Mouse (Mus musculus) adipose tissue, adult 10 weeks (tissue): Measurements from ENCODE around the gene Alkbh2. TPM values are rescaled to one million over a fixed set of nuclear protein-coding genes. Genes with fewer than 3 reads are reported as not detected.

ENCODE experiments used
- polyA plus RNA-seq: library from polyadenylated mRNA; stranded (reverse); fragments of 350-450 nt; fragmentation: Illumina TruSeq; extraction: RNeasy Lipid Tissue Mini Kit (QIAGEN cat#74804); gene quantifications from one replicate; pipeline ENCODE4 v1.2.3, GENCODE M21; 2014; ENCODE audit warnings: low read depth, low replicate concordance

The Alkbh2 gene
- polyA plus RNA-seq, result 9.8 TPM

GRCm38 (mm10) chr5:114127374-114128349 lies at the start of gene Alkbh2:
Alkbh2 (minus strand) TSS chr5:114128218.

DNA sequence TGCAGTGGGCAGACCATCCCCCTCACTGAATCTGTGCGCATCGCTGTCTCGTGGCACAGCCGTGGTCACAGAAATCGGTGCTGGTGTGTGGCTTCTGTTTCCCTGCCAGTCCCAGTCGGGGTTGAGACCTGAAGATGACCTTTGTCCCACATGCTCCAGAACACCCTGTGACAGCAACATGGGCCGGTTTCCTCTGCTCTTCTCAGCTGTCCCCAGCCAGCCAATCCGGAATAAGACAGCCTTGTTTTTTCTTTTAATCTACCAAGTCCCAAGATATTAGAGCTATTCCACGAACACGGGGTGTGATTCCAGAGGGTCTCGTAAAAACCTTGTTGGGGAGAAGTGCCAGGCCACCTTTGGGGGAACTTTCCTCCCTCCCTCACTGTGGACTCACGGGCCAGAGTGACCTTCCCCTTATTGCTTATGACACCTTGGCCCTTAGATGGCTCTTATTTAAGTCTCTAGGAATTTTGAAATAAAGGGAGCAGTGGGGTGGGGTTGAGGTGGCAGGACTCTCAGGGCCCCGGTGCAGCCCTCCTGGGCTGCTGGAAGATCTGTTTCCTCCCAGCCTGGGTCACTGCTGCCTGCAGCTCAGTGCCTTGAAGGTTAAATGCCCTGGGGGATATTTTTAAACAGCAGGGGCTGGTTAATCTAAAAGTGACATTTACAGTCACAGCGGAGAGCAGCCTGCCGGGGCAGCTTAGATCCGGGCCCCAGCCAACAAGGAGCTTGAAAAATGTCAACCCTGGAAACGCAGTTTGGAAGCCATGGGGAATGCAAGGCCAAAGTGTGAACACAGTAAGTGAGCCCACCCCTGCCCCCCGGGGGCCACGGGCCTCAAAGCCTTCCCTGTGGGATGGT lies 18.2 kb upstream of the Alkbh2 start, which contains the start of gene Acacb:
Gene Acacb, plus strand, starts transcription at position 508 of the 861 bp plus-strand sequence.

GRCm38 (mm10) chr5:114130211-114130605 lies 2.2 kb upstream of the Alkbh2 start, which contains the start of gene Ung:
Ung (plus strand) TSS chr5:114130386.

DNA sequence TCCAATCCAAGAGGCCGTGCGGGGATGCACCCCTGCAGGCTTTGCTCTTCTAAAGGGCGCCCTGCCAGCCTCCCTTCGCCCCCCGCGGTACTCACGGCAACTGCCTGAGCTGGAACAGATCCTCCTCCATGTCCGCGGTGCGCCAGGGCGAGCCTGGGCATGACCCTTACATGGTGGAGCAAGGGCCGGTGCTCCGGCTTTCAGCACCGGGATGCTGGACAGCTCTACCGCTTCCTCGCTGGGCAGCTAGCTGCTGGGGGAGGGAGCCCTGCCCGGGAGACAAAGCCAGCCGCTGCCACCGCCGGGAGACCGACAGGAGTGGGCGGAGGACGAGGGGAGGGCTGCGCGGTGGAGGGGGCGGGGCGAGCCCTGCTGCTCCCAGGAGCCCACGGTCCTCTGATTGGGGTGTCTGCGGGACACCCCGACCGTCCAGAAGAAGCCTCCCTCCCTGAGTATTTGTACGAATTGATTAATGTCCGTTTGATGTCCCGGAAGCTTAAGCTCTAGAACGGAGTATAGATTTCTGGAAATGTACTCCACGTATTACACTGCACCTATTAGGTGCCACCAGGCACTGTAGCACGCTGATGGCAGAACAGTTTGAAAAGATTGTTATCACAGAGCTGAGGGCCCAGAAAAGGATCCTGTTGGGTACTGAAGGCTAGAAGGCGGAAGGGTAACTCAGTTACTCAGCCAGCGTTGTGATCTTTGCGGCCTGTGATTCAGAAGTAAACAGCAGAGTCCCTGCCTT lies 36.8 kb downstream of the Alkbh2 start, which contains the start of gene Svop:
Gene Svop, minus strand, starts transcription at position 514 of the 751 bp plus-strand sequence.

Other genes with a start within 250 kb of the Alkbh2 start
- gene Coro1c, start 219.5 kb downstream of the Alkbh2 start, polyA plus RNA-seq, result 31.4 TPM
- gene Ssh1, start 134.3 kb downstream of the Alkbh2 start, polyA plus RNA-seq, result 7.9 TPM
- gene Dao, start 124.5 kb downstream of the Alkbh2 start, polyA plus RNA-seq, result 24.5 TPM
- gene Usp30, start 62.8 kb downstream of the Alkbh2 start, polyA plus RNA-seq, result 20.0 TPM
- 0.61 TPM for gene Svop, start 36.6 kb downstream of the Alkbh2 start, polyA plus RNA-seq
- 5.4 TPM for gene Ung, start 2.2 kb upstream of the Alkbh2 start, polyA plus RNA-seq
- gene Acacb, start 18.3 kb upstream of the Alkbh2 start, polyA plus RNA-seq, result 20.3 TPM
- not detected for gene Foxn4, start 145.6 kb upstream of the Alkbh2 start, polyA plus RNA-seq
- gene Myo1h, start 160.9 kb upstream of the Alkbh2 start, polyA plus RNA-seq, result 0.31 TPM